Mouse (Mus musculus) frontal cortex, postnatal 36 days (tissue): ENCODE results near the gene 3110082I17Rik.
"Not testable (repeated sequence)": the region's sequence is repeated elsewhere in the genome, so short reads cannot be mapped to it uniquely, and the experiment has no call there.

ENCODE experiments used
- DNase-seq, 2 experiments: peaks; one replicate each; pipeline ENCODE4 v3.0.0; 2022; ENCODE audit warnings: low spot score in 2 of 2

The 3110082I17Rik gene

DNA sequence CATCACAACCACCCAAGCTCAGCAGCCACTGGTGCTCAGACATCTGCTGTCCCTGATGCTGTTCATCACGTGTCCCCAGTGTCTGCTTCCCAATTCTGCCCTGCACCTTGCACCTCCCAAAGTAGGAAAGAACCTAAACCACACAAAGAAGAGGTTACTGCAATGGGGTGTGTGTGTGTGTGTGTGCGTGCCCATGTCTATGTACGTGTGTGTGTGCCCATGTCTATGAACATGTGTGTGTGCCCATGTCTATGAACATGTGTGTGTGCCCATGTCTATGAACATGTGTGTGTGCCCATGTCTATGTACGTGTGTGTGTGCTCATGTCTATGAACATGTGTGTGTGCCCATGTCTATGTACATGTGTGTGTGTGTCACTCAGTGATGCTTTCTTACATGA is 64.8 kb downstream of the 3110082I17Rik start:
- no peak for DNase-seq

DNA sequence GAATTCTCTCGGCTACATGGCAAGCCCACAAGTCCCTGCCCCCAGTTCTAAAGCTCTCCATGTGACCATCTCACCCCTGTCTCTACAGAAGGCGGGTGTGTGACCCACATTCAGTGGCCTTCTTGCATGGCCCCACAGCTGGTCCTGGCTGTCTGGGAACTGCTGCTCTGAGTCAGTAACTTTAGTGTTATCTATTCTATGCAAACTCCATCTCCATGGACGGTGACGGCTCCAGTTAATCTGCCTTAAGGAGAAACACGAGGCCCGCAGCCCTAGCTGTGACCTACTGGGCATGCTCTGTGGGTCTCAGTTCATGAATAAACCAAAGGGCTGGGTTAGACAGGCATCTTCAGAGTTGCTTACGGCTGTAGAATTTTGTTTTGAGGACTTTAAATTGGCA is 65.9 kb downstream of the 3110082I17Rik start:
- DNase-seq: no peak

DNA sequence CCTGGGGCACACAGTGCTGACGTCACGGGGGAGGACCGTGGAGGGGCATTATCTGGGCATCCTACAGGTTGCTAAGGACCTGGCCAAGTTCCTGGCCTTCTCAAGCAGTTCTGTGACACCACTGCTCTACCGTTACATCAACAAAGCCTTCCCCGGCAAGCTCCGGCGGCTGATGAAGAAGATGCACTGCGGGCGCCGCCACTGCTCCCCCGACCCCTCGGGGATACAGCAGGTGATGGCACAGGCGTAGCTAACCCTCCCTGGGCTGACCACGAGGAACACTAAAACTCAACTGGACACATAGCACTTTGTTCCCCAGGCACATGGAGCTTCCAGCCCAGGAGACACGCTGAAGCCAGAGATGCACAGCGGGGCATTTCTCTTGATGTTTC is 67.1 kb downstream of the 3110082I17Rik start:
- no peak for DNase-seq

DNA sequence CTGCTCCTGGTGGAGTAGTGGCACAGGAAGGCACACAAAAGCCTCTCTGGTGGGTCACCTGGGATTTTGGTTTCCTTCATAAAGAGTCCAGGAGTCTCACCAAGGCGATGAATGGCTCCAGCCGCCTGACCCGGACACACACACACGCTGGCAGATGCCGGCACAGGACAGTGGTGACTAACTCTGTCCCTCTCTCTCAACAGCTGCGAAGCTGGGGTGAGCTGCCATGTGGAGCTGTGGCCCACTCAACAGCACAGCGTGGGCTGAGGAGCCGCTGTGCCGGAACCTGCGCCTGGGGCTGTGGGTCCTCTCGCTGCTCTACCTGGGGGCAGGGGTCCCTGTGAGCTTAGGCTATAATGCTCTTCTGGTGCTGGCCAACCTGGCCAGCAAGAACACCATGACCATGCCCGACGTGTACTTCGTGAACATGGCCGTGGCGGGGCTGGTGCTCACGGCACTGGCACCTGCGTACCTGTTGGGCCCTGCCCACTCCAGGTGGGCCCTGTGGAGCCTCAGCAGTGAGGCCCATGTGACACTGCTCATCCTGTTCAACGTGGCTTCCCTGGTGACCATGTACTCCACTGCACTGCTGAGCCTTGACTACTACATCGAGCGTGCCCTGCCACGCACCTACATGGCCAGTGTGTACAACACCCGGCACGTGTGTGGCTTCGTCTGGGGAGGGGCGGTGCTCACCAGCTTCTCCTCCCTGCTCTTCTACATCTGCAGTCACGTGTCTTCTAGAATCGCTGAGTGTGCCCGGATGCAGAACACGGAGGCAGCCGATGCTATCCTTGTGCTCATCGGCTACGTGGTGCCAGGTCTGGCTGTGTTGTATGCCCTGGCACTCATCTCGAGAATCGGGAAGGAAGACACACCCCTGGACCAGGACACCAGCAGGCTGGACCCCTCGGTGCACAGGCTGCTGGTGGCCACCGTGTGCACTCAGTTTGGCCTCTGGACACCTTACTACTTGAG is 67.8 kb downstream of the 3110082I17Rik start:
- no peak for DNase-seq

DNA sequence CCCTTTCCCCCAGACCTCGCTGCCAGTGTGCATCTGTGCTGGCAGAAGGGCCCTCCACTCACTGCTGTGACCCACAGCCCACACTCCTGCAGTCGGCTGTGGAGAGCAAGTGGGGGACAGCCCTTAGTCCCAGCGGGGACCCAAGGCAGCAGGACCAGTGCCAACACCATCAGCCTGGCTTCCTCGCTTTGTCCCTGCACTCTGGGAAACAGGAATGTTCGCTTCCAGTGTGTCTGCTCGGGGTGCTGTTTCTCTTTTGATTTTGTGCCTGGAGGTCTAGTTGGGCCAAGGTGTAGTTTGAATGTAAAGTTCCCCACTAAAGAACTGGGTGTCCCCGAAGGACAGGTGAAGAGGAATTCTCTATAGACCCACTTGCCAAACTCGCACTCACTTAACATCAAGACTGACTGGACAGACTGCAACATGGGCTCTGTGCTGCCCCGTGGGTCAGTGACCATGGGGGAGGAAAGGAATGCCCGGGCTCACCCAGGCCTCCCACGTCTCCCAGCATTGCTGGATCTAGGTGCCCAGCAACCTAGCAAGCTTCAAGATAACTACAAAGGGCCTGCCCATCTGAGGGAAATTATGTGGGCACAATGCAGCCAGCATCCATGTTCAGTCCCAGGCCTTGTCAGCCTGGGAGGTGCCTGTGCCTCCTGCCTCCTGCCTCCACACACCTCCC is 68.9 kb downstream of the 3110082I17Rik start:
- no peak for DNase-seq

DNA sequence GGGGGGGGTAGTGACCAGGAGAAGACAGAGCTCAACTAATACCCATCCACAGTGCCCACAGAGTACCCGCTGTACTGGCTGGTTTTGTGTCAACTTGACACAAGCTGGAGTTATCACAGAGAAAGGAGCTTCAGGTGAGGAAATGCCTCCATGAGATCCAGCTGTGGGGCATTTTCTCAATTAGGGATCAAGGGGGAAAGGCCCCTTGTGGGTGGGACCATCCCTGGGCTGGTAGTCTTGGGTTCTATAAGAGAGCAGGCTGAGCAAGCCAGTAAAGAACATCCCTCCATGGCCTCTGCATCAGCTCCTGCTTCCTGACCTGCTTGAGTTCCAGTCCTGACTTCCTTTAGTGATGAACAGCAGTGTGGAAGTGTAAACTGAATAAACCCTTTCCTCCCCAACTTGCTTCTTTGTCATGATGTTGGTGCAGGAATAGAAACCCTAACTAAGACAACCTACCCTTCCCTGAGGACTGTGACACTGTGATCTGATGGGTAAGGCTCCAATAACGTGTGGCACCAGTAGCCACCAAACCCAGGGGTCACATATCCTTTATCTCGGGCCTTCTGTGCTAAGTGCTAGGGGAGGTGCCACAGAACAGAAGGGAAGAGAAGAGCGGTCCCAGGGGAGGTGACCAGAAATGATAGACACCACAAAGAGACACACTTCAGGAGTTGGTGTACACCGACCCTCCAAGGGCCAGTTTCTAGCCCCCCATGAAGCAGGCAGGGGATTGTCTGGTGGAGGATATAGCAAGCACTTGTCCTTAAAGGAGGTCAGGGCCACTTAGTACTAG is 69.8 kb downstream of the 3110082I17Rik start:
- DNase-seq: not testable (repeated sequence)

DNA sequence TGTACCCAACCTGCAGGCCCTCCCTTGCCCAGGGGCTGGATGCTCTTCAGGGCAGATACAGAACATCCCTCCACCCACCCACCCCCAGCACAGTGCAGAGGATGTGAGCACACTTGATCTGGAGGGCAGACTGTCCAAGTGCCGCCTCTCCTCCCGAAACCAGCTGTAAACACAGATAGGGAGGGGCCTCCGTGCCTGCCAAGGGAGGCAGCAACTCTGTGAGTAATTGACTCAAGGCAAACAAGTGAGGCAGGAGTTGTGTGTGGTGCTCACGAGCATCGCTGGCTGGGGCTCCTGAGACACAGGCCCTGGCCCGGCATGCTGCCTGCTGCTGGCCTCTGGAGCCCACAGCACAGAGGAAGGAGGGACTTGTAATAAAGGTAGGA is 70.7 kb downstream of the 3110082I17Rik start:
- no peak for DNase-seq

DNA sequence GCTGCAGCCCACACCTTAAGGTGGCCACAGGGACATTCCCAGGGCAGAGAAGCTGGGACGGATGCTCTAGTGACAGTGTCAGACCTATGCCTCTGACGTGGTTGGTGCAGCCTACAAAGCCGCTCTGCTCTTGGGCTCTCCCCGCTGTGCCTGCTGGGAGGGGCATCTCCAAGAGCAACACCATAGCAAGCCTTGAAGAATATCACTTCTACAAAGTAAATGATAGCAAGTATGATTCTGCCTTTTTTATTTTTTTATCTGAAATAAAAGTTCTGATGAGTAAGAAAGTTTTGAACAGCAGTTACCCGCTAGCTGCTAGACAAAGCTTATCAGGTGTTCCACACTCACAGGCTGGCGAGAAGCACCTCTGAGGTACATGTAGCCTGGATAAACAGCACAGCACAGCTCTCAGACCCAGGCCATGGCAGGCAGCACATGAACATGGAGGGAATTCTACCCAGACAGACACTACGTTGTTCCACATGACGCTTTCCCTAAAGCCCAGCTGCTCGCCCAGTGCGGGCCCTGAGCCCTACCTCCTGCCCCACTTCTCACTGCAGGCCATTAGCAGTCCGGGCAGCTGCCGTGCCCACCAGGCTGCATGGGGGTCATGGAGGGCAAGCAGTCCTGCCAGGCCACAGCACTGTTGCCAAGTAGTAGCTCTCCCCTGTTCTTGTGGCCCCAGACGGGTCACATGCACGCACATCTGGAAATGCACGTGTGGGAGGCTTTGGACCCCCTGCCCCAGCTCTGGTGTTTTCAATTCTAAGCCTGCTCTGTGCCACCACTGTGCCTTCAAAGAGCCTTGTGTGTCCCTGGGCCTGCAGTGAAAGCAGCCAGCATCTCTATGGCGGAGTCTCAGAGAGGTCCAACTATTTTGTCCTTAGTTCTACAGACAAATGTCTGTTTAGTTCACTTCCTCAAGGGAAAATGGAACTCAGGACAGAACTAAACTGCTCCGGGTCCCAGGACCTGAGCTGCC is 71.3 kb downstream of the 3110082I17Rik start:
- DNase-seq: no peak

DNA sequence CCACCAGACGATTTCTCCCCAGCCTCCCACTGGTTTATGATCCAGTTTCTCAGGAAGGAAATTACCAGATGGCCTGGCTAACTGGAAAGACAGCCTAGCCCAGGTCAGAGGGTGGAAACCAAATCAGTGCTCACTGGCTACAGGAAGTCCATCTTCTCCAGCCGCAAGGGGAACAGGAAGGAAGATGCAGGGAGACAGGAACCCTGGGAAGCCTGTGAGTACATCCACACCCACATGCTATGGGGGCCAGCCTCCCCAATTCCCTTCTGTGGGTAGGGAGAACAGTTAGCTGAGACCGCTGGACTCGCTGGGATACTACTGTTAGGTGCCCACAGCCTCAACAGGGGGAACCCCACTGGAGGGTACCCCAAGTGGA is 72.1 kb downstream of the 3110082I17Rik start:
- DNase-seq: no peak

DNA sequence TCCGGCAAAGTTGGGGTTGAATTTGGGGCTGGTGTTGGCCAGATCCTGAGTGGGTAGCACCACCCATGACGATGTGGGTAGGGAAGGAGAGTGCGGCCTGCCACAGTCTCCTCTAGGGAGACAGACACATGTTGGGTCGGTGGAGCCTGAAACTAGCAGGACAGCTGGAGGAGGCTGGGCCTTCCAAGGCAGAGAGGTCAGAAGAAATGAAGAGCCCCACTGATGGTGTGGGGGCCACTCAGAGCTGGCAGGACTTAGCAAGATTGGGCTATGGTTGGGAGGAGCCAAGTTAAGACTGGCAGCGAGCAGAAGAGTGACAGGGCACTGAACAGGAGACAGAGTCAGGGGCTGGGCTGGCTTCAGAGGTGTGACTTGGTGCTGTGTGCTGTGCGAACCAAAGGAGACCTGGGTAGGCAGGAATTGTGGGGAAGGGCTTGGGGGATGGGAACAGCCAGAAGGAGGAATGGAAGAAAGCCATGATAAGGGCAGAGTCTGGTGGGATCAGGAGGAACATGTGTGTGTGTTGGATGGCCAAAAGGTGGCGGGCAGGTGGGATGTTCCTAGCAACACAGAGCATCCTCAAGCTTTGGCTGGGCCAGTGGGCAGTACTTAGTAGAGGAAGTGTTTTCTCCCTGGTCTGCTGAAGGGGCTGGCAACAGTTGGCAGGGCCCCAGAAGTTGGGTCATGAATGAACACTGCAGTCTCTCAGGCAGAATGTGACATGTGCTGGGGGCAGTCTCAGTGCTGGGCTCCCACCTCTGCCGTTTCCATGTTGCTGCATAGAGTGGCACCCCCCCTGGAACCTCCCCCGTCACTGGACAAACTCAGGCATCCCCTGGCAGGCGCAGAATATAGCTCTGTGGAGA is 72.8 kb downstream of the 3110082I17Rik start:
- no peak for DNase-seq

DNA sequence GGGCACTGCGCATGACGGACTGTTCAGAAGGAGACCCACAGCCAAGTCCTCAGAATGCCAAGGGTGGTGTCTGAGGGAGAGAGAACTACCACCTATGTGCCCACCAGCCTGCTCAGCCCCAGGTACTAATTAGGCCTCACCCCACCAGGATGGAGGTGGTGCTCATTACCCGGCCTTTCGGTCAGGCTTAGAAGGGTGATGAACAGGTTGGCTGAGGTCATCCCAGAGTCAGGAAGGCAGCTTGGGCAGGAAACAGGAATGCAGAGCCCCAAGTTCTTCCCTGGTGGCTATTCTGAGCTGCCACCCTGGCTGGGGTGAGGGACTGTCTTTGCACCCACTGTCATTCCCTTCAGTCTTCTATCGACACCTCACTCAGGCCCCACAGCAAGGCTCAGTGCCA is 74.3 kb downstream of the 3110082I17Rik start:
- DNase-seq: no peak

DNA sequence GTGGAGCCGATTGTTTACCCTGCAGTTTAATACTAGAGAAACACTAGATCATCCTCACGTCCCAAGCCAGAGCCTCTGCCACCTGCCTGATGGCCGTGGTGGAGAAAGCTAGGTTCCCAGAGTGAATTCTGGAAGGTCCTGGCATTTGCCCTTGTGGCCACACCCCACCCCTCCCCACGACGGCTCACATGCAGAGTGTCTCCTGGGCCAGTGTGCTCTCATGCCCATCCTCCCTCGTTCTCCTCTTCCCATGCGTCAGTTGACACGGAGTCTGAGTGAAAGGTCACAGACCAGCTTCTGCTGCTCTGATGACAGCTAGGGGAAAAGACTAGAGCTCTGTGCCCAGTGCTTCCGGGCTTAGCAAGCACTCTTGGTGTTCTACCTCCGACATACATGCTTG is 75.8 kb downstream of the 3110082I17Rik start:
- no peak for DNase-seq

DNA sequence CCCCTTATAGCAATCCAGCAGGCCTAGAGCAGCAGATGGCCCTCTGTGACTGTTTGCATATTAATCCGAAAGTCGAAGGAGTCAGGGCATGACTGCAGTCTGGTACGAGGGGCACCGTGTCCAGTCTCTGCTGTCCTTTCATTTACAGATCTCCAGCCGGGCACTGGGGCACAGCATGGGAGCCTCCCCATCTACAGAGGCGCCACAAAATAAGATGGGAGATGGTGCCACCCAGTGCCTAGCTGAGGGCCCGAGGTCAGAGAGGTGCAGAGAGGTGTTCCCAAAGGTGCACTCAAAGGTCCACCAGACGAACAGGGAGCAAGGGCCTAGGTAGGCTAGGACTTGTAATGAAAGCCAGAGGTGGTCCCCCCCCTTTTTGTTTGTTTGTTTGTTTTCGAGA is 77.1 kb downstream of the 3110082I17Rik start:
- DNase-seq: no peak

DNA sequence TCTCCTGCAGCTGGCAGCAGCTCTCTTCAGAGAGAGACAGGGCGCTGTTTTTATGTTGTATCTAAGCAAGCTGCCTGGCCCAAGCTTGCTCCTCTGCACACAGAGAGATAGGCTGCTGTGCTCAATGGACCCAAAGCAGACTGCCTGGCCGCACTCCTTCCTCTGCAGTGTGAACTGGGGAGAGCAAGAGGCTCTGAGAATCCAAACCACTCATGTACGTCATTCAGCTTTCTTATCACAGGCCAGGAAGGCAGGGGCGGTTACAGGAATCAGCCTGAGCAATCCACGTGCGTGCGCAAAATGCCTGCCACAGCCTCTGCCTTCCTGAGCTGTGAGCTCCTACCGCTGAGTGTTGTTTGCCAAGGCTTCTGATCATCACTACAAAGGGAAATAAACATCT is 77.6 kb downstream of the 3110082I17Rik start:
- peak in 1 of 2 experiments; percentile 73 for DNase-seq

DNA sequence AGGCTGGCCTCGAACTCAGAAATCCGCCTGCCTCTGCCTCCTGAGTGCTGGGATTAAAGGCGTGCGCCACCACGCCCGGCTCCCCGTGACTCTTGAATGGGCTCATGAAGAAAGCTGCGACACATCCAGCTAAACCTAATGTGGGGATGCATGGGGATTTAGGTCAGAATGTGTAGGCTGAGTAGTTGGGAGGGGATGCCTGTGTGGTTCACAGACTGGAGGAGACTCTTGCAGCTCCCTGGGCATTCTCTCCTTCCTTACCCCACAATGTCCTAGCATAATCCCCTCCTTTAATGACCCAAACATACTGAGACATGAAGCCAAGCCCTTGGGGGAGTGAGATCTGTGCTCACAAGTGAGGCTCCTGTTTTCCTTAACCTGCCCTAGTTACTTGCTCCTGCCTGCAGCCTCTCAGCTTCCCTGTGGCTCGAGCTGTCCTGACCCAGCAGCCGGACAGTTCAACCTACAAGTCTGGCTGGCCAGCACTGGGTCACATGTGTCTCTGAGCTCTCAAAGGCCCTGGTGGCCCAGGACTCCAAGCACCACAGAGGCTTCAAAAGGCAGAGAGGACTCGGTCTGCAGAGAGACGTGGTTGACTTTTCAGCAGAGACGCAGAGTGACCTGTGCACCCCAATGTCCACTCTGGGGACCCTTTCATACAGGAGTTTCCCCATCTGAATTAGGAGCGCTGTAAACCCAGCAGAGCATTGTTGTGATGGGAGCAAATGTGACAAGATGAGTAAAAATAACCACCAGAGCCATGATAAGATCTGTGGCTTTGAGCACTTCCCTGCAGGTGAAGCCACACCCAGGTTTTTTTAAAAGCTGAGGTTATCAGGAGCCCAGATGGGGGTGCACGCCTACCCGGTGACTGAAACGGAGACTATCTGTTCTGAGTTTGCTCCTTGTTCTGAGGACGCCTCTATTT is 78.5 kb downstream of the 3110082I17Rik start:
- DNase-seq: no peak

DNA sequence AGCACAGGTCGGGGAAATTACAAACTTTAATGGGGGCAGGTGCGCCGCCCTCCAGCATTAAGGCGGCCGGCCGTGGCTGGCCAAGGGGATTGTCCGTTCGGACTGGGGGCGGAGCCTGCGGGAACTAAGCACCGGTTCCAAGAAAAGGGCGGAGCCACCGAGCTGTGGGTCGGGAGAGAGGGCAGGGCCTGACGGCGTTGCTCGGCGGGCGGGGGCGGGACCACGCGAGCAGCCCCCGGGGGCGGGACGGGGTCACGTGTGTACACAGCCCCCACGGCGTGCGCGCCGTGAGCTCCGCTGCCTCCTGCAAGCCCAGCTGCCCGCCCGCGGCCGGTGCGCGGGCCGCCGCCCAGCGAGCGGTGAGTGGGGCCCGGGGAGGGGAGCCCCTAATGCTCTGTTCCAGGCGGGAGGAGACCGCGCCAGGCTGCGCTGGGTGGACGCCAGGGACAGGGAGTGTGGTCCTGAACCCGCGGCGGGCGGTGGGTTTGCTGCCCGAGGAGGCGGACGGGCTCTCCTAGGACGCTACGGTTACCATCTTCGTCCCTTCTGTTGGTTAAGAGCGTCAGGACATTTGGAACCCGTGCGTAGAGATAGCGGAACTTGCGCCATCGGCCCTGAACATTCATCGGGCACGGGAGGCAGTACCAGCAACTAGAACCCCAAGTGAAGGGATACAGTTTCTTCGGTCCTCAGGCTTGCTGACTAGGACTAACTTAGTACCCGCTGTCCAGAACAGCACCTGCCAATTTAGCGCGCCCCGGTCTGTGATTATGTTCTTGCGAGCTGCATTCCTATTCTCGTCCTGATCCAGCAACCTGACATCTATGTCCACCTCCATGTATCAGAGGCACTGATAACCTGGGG is 79.7 kb downstream of the 3110082I17Rik start:
- DNase-seq: peak; percentile 78 to 80

DNA sequence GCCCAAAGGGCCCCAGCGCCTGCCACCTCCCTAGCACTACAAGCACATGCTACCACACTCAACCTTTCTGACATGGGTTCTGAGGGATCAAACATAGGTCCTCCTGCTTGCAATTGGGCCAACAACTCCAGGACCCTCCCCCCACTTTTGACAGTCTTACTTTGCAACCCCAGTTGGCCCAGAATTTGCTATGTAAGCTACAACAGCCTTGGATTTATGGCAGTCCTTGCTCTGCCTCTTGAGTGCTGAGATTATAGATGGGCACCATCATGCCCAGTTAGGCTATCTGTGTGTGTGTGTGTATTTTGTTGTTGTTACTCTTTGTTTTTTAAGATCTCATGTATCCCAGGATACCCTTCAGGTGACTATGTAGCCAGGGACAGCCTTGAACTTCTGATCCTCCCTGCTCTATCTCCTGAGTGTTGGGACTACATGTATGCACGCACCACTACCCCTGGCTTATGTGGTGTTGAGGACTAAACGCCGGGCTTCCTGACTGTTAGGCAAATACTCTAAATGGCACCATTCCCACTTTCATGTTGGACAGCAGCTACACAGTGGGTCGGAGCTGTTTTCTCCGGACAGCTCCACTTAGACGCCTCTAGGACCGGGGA is 80.4 kb downstream of the 3110082I17Rik start:
- DNase-seq: no peak
